Mouse (Mus musculus): ENCODE data around the gene Uso1.

Gene Uso1

GRCm38 (mm10) chr5:92244900-92245299 lies 107.2 kb downstream of the Uso1 start:
- no peak for DNase-seq

DNA sequence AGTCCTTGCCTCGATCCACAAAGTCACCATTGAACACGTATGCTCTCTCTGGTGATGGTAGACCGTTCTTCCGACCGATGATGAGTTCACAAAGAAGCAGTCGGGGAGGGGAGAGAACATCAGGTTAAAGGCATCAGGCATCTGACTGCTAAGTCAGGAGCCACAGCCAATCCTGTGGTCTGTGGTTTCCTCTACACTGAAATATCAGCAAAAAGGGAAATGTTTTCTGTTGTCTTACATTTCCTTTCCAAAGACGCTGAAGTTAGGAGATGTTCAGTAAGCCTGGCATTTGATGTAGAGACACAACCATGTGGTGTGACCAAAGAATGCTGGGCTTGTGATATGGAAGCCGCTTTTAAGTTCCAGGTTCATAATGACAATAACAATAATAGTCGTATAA lies 107.7 kb downstream of the Uso1 start:
- DNase-seq = no peak

- no peak for DNase-seq
Observed at GRCm38 (mm10) chr5:92248614-92249013, 110.9 kb downstream of the Uso1 start.

DNA sequence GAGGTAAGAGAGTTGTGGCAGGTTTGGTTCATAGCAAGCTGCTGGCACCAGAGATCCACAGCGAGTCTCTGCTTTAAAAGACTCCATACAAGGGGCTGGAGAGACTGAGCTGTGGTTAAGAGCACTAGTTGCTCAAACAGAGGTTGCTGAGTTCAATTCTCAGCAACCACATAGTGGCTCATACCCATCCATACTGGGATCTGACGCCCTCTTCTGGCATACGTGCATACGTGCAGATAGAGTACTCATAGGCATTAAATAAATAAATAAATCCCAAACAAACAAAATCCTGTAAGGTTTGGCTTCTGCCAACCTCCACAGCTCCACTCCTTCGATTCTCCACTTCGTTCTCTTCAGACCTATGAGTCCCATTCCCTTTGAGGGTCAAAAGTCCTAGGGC lies 114.3 kb downstream of the Uso1 start:
- DNase-seq = no peak
